Mouse (Mus musculus) liver, embryonic 15.5 days (tissue): Measurements from ENCODE around the gene Akt1s1. TPM values are rescaled to one million over a fixed set of nuclear protein-coding genes. Genes with fewer than 3 reads are reported as not detected.

Experiments
- ATAC-seq: fragments of 200-750 bp; cut with Nextera tagmentation; 2 replicates; pipeline ENCODE4 v1.8.0; 2017; ENCODE audit warnings: moderate number of reproducible peaks, mild to moderate bottlenecking, moderate library complexity; ENCODE audit not compliant: insufficient read depth
- H3K27ac ChIP-seq: fragments of 300-500 bp; sonication (generic); replicated peaks from 2 replicates; pipeline ENCODE4 v1.5.1; 2015; ENCODE audit warnings: mild to moderate bottlenecking, inconsistent platforms
- H3K27me3 ChIP-seq: fragments of 300-500 bp; sonication (generic); 2 replicates; pipeline ENCODE4 v1.6.1; 2015; ENCODE audit warnings: mild to moderate bottlenecking, inconsistent platforms
- H3K36me3 ChIP-seq: fragments of 300-500 bp; sonication (generic); replicated peaks from 2 replicates; pipeline ENCODE4 v1.6.1; 2015; ENCODE audit warnings: moderate library complexity, mild to moderate bottlenecking, inconsistent platforms
- H3K4me1 ChIP-seq: fragments of 300-500 bp; sonication (generic); replicated peaks from 2 replicates; pipeline ENCODE4 v1.6.1; 2015; ENCODE audit warnings: inconsistent platforms
- H3K4me2 ChIP-seq: fragments of 300-500 bp; sonication (generic); 2 replicates; pipeline ENCODE4 v1.6.1; 2015; ENCODE audit warnings: moderate library complexity, mild to moderate bottlenecking, inconsistent platforms
- H3K4me3 ChIP-seq: fragments of 300-500 bp; sonication (generic); replicated peaks from 2 replicates; pipeline ENCODE4 v1.5.1; 2015; ENCODE audit warnings: mild to moderate bottlenecking, inconsistent platforms
- H3K9ac ChIP-seq: fragments of 300-500 bp; sonication (generic); 2 replicates; pipeline ENCODE4 v1.6.1; 2015; ENCODE audit warnings: moderate library complexity, mild to moderate bottlenecking, inconsistent platforms
- H3K9me3 ChIP-seq: fragments of 300-500 bp; sonication (generic); replicated peaks from 2 replicates; pipeline ENCODE4 v1.6.1; 2016; ENCODE audit warnings: inconsistent platforms
- WGBS: fragments of 180-500 bp; shearing (Covaris S2); methylation state at CpG from one replicate; pipeline ENCODE4 v1.1.7; 2015; ENCODE audit warnings: mixed read lengths; ENCODE audit not compliant: insufficient replicate concordance; 5-methylcytosine and 5-hydroxymethylcytosine counted together
- polyA plus RNA-seq: library from polyadenylated mRNA; unstranded; fragments of >200 nt; fragmentation: Nextera tagmentation; extraction: Ambion mirVana; gene quantifications from 2 replicates; pipeline ENCODE4 v1.2.1, GENCODE M21; 2015

Gene Akt1s1
- polyA plus RNA-seq = 27.7 and 32.3 TPM in 2 replicates

GRCm38 (mm10) chr7:44848561-44849415, at the start of gene Akt1s1, which contains the start of gene Tbc1d17:
Gene Akt1s1, plus strand, starts transcription at chr7:44848991.
Gene Tbc1d17, minus strand, starts transcription at chr7:44849079.
- Histone ChIP-seq H3K9me3 (no peaks in the 10 kb centered on the region), H3K27ac (peak within 1 kb of the TSS; percentile 98), H3K9ac (peak within 1 kb of the TSS; percentile 70), H3K27me3 (no peaks in the 10 kb centered on the region), H3K4me1 (peaks cover 47% of the 10 kb centered on the region), H3K4me2 (peak within 1 kb of the TSS; percentile 98), H3K36me3 (peaks cover 46% of the 10 kb centered on the region), H3K4me3 (peak within 1 kb of the TSS; percentile 76)
- ATAC-seq = peak; percentile 82
- under 1% methylated on average over 54 of the region's 54 CpGs for WGBS

- Histone ChIP-seq H3K36me3 (peaks cover 1% of the 10 kb centered on the region; the same call in 1 of the 2 replicates), H3K27me3 (0 out of 2 replicates have a peak, but pooled peaks cover 9% of the 10 kb centered on the region), H3K9ac (no peak overlapping the region), H3K27ac (no peak overlapping the region), H3K9me3 (no peaks in the 10 kb centered on the region), H3K4me2 (no peak overlapping the region), H3K4me3 (no peak overlapping the region), H3K4me1 (0 out of 2 replicates have a peak, but pooled peaks cover 4% of the 10 kb centered on the region)
- WGBS = 49% methylated on average over 2 of the region's 2 CpGs
- ATAC-seq = no peak
Observed at GRCm38 (mm10) chr7:44808927-44809326, 39.9 kb upstream of the Akt1s1 start.

- Histone ChIP-seq H3K4me3 (no peak overlapping the region), H3K36me3 (peaks cover 7% of the 10 kb centered on the region; the same call in 1 of the 2 replicates), H3K9ac (no peak overlapping the region), H3K4me1 (peaks cover 5% of the 10 kb centered on the region; the same call in 1 of the 2 replicates), H3K27ac (no peak overlapping the region), H3K27me3 (0 out of 2 replicates have a peak, but pooled peaks cover 9% of the 10 kb centered on the region), H3K4me2 (no peak overlapping the region), H3K9me3 (no peaks in the 10 kb centered on the region)
- 72% methylated on average over 3 of the region's 3 CpGs for WGBS
- no peak for ATAC-seq
Observed at GRCm38 (mm10) chr7:44809466-44809865, 39.3 kb upstream of the Akt1s1 start.

- ATAC-seq = no peak
- Histone ChIP-seq H3K4me2 (no peak overlapping the region), H3K4me3 (no peak overlapping the region), H3K36me3 (peaks cover 10% of the 10 kb centered on the region; the same call in 1 of the 2 replicates), H3K9me3 (no peaks in the 10 kb centered on the region), H3K27ac (no peak overlapping the region), H3K9ac (no peak overlapping the region), H3K27me3 (0 out of 2 replicates have a peak, but pooled peaks cover 3% of the 10 kb centered on the region), H3K4me1 (peaks cover 14% of the 10 kb centered on the region)
- 67% methylated on average over 4 of the region's 4 CpGs for WGBS
Observed at GRCm38 (mm10) chr7:44810365-44810764, 38.4 kb upstream of the Akt1s1 start.

GRCm38 (mm10) chr7:44810819-44811557, 37.8 kb upstream of the Akt1s1 start:
- H3K36me3 ChIP-seq = peaks cover 10% of the 10 kb centered on the region; the same call in 1 of the 2 replicates
- no peak overlapping the region for H3K4me3 ChIP-seq
- no peak overlapping the region for H3K4me2 ChIP-seq
- 64% methylated on average over 7 of the region's 7 CpGs for WGBS
- H3K9me3 ChIP-seq = no peaks in the 10 kb centered on the region
- peaks cover 17% of the 10 kb centered on the region for H3K4me1 ChIP-seq
- no peak overlapping the region for H3K27ac ChIP-seq
- H3K27me3 ChIP-seq = no peaks in the 10 kb centered on the region
- ATAC-seq = no peak
- H3K9ac ChIP-seq = no peak overlapping the region

- H3K4me3 ChIP-seq = no peak overlapping the region
- no peaks in the 10 kb centered on the region for H3K27me3 ChIP-seq
- H3K27ac ChIP-seq = no peak overlapping the region
- WGBS = 79% methylated on average over 20 of the region's 20 CpGs
- H3K9me3 ChIP-seq = no peaks in the 10 kb centered on the region
- peaks cover 24% of the 10 kb centered on the region for H3K4me1 ChIP-seq
- no peak overlapping the region for H3K4me2 ChIP-seq
- no peak overlapping the region for H3K9ac ChIP-seq
- H3K36me3 ChIP-seq = peaks cover 10% of the 10 kb centered on the region; the same call in 1 of the 2 replicates
- ATAC-seq = no peak
Observed at GRCm38 (mm10) chr7:44812651-44813325, 36.0 kb upstream of the Akt1s1 start.

GRCm38 (mm10) chr7:44813985-44814384, 34.8 kb upstream of the Akt1s1 start:
- Histone ChIP-seq H3K27ac (no peak overlapping the region), H3K4me3 (no peak overlapping the region; the same call in 1 of the 2 replicates), H3K27me3 (no peaks in the 10 kb centered on the region), H3K9ac (no peak overlapping the region), H3K4me2 (peak overlapping the region; percentile 92), H3K9me3 (no peaks in the 10 kb centered on the region), H3K4me1 (peaks cover 36% of the 10 kb centered on the region), H3K36me3 (peaks cover 16% of the 10 kb centered on the region)
- ATAC-seq = no peak
- WGBS = 72% methylated on average over 3 of the region's 3 CpGs

- WGBS = 63% methylated on average over 4 of the region's 4 CpGs
- Histone ChIP-seq H3K36me3 (peaks cover 17% of the 10 kb centered on the region), H3K27ac (peak overlapping the region; percentile 96; the same call in 1 of the 2 replicates), H3K4me2 (peak overlapping the region; percentile 92), H3K27me3 (no peaks in the 10 kb centered on the region), H3K4me1 (peaks cover 41% of the 10 kb centered on the region), H3K4me3 (peak overlapping the region; percentile 90), H3K9me3 (no peaks in the 10 kb centered on the region), H3K9ac (no peak overlapping the region)
- no peak for ATAC-seq
Observed at GRCm38 (mm10) chr7:44814423-44814822, 34.4 kb upstream of the Akt1s1 start.

- H3K4me2 ChIP-seq = peak overlapping the region; percentile 92
- peak overlapping the region; percentile 90 for H3K4me3 ChIP-seq
- peak overlapping the region; percentile 96 for H3K27ac ChIP-seq
- H3K9ac ChIP-seq = peak overlapping the region; percentile 93
- no peaks in the 10 kb centered on the region for H3K27me3 ChIP-seq
- ATAC-seq = no peak
- H3K4me1 ChIP-seq = peaks cover 47% of the 10 kb centered on the region
- H3K9me3 ChIP-seq = no peaks in the 10 kb centered on the region
- WGBS = 44% methylated on average over 14 of the region's 14 CpGs
- peaks cover 17% of the 10 kb centered on the region for H3K36me3 ChIP-seq
Observed at GRCm38 (mm10) chr7:44814952-44815553, 33.7 kb upstream of the Akt1s1 start.

GRCm38 (mm10) chr7:44815721-44816469, 32.9 kb upstream of the Akt1s1 start, which contains the start of the genes Nup62 and Il4i1:
Gene Nup62, plus strand, starts transcription at chr7:44816088.
Gene Il4i1, plus strand, starts transcription at chr7:44816387.
- H3K27ac ChIP-seq = peak within 1 kb of the TSS; percentile 96
- H3K9ac ChIP-seq = peak within 1 kb of the TSS; percentile 93
- H3K36me3 ChIP-seq = peaks cover 17% of the 10 kb centered on the region
- ATAC-seq = peak; percentile 89
- H3K4me3 ChIP-seq = peak within 1 kb of the TSS; percentile 90
- peak within 1 kb of the TSS; percentile 92 for H3K4me2 ChIP-seq
- H3K9me3 ChIP-seq = no peaks in the 10 kb centered on the region
- peaks cover 55% of the 10 kb centered on the region for H3K4me1 ChIP-seq
- no peaks in the 10 kb centered on the region for H3K27me3 ChIP-seq
- 1% methylated on average over 62 of the region's 62 CpGs for WGBS
